Mouse (Mus musculus) kidney, adult 2 months (tissue): ENCODE data around the gene Gldn. TPM values are rescaled to one million over a fixed set of nuclear protein-coding genes. Genes with fewer than 3 reads are reported as not detected.

Experiments used
- DNase-seq: peaks from one replicate; pipeline ENCODE4 v3.0.0; 2021
- H3K27ac ChIP-seq: fragments of 200-500 bp; 2 replicates; pipeline ENCODE4 v1.5.1; 2012; ENCODE audit warnings: low read depth, low read length, control low read depth, inconsistent platforms; ENCODE audit not compliant: insufficient read depth
- H3K27me3 ChIP-seq: fragments of 200-500 bp; replicated peaks from 2 replicates; pipeline ENCODE4 v1.6.1; 2012; ENCODE audit warnings: mild to moderate bottlenecking, moderate library complexity, low read length, inconsistent platforms; ENCODE audit not compliant: control insufficient read depth, insufficient read depth
- H3K36me3 ChIP-seq: fragments of 200-500 bp; 2 replicates; pipeline ENCODE4 v1.6.1; 2012; ENCODE audit warnings: mild to moderate bottlenecking, moderate library complexity, low read length, inconsistent platforms; ENCODE audit not compliant: control insufficient read depth, insufficient read depth
- H3K4me1 ChIP-seq: fragments of 200-500 bp; 2 replicates; pipeline ENCODE4 v1.6.1; 2011; ENCODE audit warnings: low read length; ENCODE audit not compliant: control insufficient read depth, insufficient read depth
- H3K4me3 ChIP-seq: fragments of 200-500 bp; 2 replicates; pipeline ENCODE4 v1.5.1; 2011; ENCODE audit warnings: mild to moderate bottlenecking, low read depth, low read length, control low read depth; ENCODE audit not compliant: insufficient read depth
- CTCF ChIP-seq: fragments of 200-500 bp; conservative IDR thresholded peaks from 2 replicates; pipeline ENCODE4 v1.5.1; 2011; ENCODE audit warnings: low read depth, mild to moderate bottlenecking, control low read depth, low read length, moderate library complexity, mixed read lengths; ENCODE audit not compliant: insufficient read depth, insufficient read length
- POLR2A ChIP-seq: fragments of 200-500 bp; IDR thresholded peaks from one replicate; pipeline ENCODE4 v1.6.1; 2011; ENCODE audit warnings: low read depth, low read length, control low read depth
- WGBS: fragments of 180-500 bp; shearing (Covaris S2); methylation state at CpG from one replicate; pipeline ENCODE4 v1.1.7; 2018; 5-methylcytosine and 5-hydroxymethylcytosine counted together
- polyA plus RNA-seq: library from polyadenylated mRNA; depleted of rRNA; stranded (reverse); fragments of >200 nt; gene quantifications from 2 replicates; pipeline ENCODE4 v1.2.3, GENCODE M21; 2012; rRNA removed

Gene Gldn
- 0.05 and 0.17 TPM in 2 replicates for polyA plus RNA-seq

DNA sequence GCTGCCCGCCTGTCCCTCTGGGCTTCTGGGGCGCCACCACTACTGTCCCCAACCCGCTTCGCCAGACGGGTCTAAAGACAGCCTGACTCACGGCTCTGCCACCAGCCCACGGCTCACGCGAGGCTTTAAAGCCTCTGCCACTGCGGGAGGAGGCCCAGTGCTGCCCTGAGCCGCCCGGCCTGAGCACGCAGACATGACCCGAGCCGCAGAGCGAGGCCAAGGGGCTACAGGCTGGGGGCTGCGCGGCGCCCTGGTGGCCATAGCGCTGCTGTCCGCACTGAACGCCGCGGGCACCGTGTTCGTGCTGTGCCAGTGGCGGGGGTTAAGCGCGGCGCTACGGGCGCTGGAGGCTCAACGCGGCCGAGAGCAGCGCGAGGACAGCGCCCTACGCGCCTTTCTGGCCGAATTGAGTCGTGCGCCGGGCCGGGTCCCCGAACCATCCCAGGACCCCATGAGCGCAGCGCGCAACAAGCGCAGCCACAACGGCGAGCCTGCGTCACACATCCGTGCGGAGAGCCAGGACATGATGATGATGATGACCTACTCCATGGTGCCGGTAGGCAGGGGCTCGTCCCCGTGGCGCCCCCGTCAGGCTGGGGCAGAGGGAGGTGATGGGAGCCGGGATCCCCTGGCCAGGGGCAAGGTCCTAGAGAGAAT, at the start of gene Gldn:
Gene Gldn, plus strand, starts transcription at position 156 of the 657 bp plus-strand sequence.
- Histone ChIP-seq H3K4me3 (no peak within 1 kb of the TSS), H3K27ac (no peak within 1 kb of the TSS)

DNA sequence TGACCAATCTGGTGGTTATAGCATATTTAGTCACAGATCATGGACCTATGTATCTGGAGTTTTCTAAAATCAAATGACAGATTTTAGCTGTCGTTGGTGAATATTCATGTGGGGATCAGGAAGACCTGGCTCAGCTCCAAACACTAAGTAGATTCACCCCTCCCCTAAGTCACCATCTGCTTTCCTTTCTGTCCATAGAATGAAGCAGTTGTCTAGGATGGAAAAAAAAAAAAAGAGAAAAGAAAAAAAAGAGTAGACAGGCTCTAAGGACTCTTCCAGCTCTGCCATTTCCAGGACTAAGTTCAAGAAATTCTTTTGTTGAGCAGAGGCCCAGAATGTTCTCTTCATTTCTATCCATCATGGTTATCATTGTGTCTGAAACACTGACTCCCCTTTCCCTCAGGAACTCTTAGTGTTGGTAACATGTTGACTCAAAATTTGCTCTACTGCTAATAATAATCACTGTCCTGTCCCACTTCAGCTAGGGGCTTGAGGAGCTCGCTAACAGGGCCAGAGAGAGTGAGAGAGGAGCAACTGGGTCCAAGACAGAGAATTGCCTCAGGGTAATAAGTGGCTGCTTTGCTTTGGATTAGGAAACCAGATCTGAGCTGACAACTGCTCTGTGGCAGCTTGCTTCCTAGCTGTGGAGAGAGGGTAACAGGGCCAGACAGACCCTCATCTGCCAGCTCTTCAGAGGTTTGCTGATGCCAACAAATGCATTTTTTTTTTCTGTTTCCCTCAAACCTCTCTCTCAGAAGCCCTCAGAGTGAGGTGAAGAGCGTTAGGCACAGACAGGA, 41.2 kb upstream of the Gldn start:
- Histone ChIP-seq H3K27ac (no peak overlapping the region), H3K4me1 (no peaks in the 10 kb centered on the region), H3K4me3 (no peak overlapping the region), H3K36me3 (no peaks in the 10 kb centered on the region), H3K27me3 (no peaks in the 10 kb centered on the region)
- no peak for TF ChIP-seq CTCF
- TF ChIP-seq POLR2A = no peak
- 71% methylated on average over 3 of the region's 3 CpGs for WGBS
- DNase-seq = no peak

More for the DNA sequence above, at the start of gene Gldn:
- Histone ChIP-seq H3K4me1 (no peaks in the 10 kb centered on the region), H3K27me3 (0 out of 2 replicates have a peak, but pooled peaks cover 1% of the 10 kb centered on the region), H3K36me3 (no peaks in the 10 kb centered on the region)
- 2% methylated on average over 61 of the region's 61 CpGs for WGBS
- TF ChIP-seq POLR2A (no peak), CTCF (no peak)
- no peak for DNase-seq

DNA sequence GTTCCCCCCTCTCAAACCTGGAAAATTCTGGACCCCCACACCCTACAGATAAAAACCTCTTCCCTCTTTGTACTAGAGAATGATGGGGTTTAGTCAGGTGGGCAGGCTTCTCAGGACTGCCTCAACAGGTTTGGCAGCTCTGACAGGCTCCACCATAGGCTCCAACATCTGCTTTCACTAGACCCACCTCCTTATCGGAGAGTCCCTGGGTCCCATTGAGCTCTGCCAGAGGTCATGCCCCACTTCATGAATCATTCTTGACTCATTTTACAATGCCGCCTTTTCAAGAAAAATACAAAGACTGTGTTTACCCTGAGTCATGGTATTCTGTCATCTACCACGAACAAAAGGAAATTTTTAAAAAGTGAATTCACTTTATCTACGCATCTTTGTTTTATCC, 21.5 kb upstream of the Gldn start:
- Histone ChIP-seq H3K27ac (no peak overlapping the region), H3K4me3 (no peak overlapping the region), H3K27me3 (no peaks in the 10 kb centered on the region), H3K4me1 (no peaks in the 10 kb centered on the region), H3K36me3 (no peaks in the 10 kb centered on the region)
- TF ChIP-seq CTCF (no peak), POLR2A (no peak)
- 77% methylated on average over 4 of the region's 4 CpGs for WGBS
- DNase-seq = no peak

DNA sequence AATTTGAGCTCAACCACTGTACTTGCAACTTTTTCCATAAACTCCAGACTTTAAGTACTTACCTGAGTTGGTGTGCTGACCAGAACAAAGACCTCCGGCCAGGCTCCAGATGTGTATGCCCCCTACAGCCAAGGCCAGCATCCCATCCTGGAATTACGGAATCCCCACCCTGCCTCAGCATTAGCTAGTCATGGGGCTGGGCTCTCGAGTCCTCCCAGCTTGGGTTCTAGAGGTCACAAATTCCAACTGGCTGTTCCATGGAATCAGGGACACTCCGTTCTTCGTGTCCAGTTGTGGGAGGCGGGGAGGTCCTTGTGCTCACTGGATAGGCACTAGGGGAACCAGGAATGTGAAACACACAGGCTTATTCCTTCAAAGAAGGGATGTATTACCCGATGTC, 18.3 kb upstream of the Gldn start, which contains the start of gene Cyp19a1:
Gene Cyp19a1, minus strand, starts transcription at position 101 of the 400 bp plus-strand sequence.
- DNase-seq = no peak
- no peaks in the 10 kb centered on the region for H3K4me1 ChIP-seq
- no peak within 1 kb of the TSS for H3K4me3 ChIP-seq
- WGBS = 80% methylated on average over 7 of the region's 7 CpGs
- TF ChIP-seq CTCF (no peak), POLR2A (no peak)
- no peaks in the 10 kb centered on the region for H3K27me3 ChIP-seq
- H3K36me3 ChIP-seq = no peaks in the 10 kb centered on the region
- no peak within 1 kb of the TSS for H3K27ac ChIP-seq

DNA sequence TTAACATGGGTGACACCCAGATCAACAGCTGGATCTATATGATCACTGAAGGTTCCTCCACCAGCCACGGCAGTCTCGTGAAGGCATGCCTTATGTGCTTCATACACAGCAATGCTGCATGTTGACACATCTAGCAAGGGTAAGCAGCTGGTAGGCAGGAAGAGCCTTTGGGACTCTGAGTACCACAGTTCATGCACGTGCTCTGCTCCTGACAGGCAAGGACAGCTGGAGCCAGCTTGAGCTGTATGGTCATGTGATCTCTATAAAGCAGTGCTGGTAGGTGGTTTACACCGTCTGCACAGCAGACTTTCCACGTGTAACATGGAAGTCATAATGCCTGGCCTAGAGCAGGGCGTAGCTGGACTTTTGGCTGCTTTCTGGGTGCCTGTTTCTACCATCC, 16.3 kb upstream of the Gldn start:
- Histone ChIP-seq H3K4me3 (no peak overlapping the region), H3K36me3 (no peaks in the 10 kb centered on the region), H3K27ac (no peak overlapping the region), H3K4me1 (no peaks in the 10 kb centered on the region), H3K27me3 (no peaks in the 10 kb centered on the region)
- TF ChIP-seq POLR2A (no peak), CTCF (no peak)
- WGBS = 75% methylated on average over 6 of the region's 6 CpGs
- DNase-seq = no peak

DNA sequence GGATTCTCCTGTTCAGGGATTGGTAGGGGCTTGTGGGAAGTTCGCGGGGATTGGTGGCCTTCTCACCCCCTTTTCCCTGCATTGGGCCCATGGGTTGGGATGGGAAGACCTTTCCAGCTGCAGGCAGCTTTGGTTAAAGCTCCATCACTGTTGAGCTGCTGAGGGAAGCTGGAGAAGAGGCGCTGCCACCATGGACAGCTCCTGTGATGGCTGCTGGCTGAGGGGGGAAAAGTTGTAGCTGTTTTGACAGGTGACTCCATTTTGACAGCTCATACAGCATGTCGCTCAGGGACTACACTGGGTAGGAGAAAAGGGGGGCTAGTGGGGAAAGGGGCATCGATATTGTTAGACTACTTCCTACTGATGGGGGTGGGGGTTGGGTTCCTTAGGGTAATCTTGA, 15.4 kb upstream of the Gldn start:
- no peak overlapping the region for H3K4me3 ChIP-seq
- no peak for TF ChIP-seq CTCF
- TF ChIP-seq POLR2A = no peak
- DNase-seq = no peak
- no peak overlapping the region for H3K27ac ChIP-seq
- H3K27me3 ChIP-seq = no peaks in the 10 kb centered on the region
- WGBS = 40% methylated on average over 5 of the region's 5 CpGs
- no peaks in the 10 kb centered on the region for H3K36me3 ChIP-seq
- no peaks in the 10 kb centered on the region for H3K4me1 ChIP-seq

DNA sequence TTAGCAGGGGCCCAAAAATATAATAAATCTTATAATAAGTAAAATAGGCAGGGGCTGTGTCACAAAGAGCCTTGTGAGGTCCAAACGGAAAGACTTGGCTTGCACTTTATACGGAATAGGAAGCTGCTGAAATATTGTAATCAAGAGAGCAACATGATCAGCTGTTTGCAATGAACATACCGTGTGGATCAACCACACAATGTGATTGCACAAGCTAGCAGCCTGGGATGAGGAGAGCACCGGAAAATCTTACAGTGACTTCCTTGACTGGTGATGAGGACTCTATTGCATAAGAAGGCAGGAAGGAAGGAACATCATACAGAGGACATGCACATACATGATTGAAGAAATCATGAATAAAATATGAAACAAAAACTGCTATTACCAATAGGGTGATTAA, 11.0 kb upstream of the Gldn start:
- Histone ChIP-seq H3K27me3 (no peaks in the 10 kb centered on the region), H3K4me1 (no peaks in the 10 kb centered on the region), H3K36me3 (no peaks in the 10 kb centered on the region), H3K4me3 (no peak overlapping the region), H3K27ac (no peak overlapping the region)
- no peak for DNase-seq
- TF ChIP-seq POLR2A = no peak
- TF ChIP-seq CTCF = no peak
- 81% methylated on average over 4 of the region's 4 CpGs for WGBS
